Comparison of ENCODE assay signal across 8 mouse cellular contexts in genomic region chr13:97234785-97235417, GRCm38 (mm10). TPM values are rescaled to one million over a fixed set of nuclear protein-coding genes. Genes with fewer than 3 reads are reported as not detected.
DNase-seq lines count a peak whose midpoint lies in the region; ATAC-seq and TF ChIP-seq lines count a peak whose summit lies in the region.

No protein-coding gene starts in this region.

- H3K4me3 ChIP-seq in embryonic facial prominence, embryonic 11.5 days (ENCODE audit: low read depth, low read length): peak overlapping the region; percentile 13; the same call in 1 of the 2 replicates
- 0 out of 2 replicates have a peak overlapping the region, but pooled peaks have one; percentile 3 for H3K4me3 ChIP-seq in kidney, adult 2 months (ENCODE audit: insufficient read depth, low read depth, low read length)
- peak overlapping the region; percentile 32 for H3K4me3 ChIP-seq in limb, embryonic 12.5 days (replicated peaks)
- peak overlapping the region; percentile 31 for H3K4me3 ChIP-seq in midbrain, embryonic 14.5 days (replicated peaks; ENCODE audit: low read depth, low read length)
- no peak overlapping the region for H3K4me3 ChIP-seq in small intestine, adult 2 months (ENCODE audit: low read depth, low read length)

- no peak overlapping the region for H3K27ac ChIP-seq in embryonic facial prominence, embryonic 11.5 days (replicated peaks; ENCODE audit: low read depth, low read length)
- H3K27ac ChIP-seq in kidney, adult 2 months (ENCODE audit: insufficient read depth, low read depth, low read length): no peak overlapping the region
- H3K27ac ChIP-seq in limb, embryonic 12.5 days: no peak overlapping the region
- no peak overlapping the region for H3K27ac ChIP-seq in midbrain, embryonic 14.5 days (replicated peaks; ENCODE audit: low read depth, low read length)
- H3K27ac ChIP-seq in small intestine, adult 2 months (ENCODE audit: insufficient read depth, low read depth, low read length): no peak overlapping the region

- no peaks in the 10 kb centered on the region for H3K9me3 ChIP-seq in embryonic facial prominence, embryonic 11.5 days (replicated peaks; ENCODE audit: control insufficient read depth, low read length)
- 0 out of 2 replicates have a peak, but pooled peaks cover 4% of the 10 kb centered on the region for H3K9me3 ChIP-seq in limb, embryonic 12.5 days
- no peaks in the 10 kb centered on the region for H3K9me3 ChIP-seq in midbrain, embryonic 14.5 days (ENCODE audit: control insufficient read depth, low read length)

- H3K9ac ChIP-seq in embryonic facial prominence, embryonic 11.5 days (replicated peaks; ENCODE audit: low read length): peak overlapping the region; percentile 39; the same call in 1 of the 2 replicates
- H3K9ac ChIP-seq in limb, embryonic 12.5 days (replicated peaks): no peak overlapping the region; the same call in 1 of the 2 replicates
- H3K9ac ChIP-seq in midbrain, embryonic 14.5 days (replicated peaks; ENCODE audit: low read length): peak overlapping the region; percentile 45; the same call in 1 of the 2 replicates

- peak; percentile 81 for TF ChIP-seq CTCF in kidney, adult 2 months (conservative IDR thresholded peaks at IDR 0.05; ENCODE audit: insufficient read depth, insufficient read length, low read depth, low read length)
- peak; percentile 82; the same call in 1 of the 2 replicates for TF ChIP-seq CTCF in small intestine, adult 2 months (IDR thresholded peaks at IDR 0.05; ENCODE audit: extremely low read depth, insufficient read length, insufficient replicate concordance, low read depth, low read length)

- H3K4me2 ChIP-seq in embryonic facial prominence, embryonic 11.5 days (ENCODE audit: low read depth, low read length): peak overlapping the region; percentile 36
- peak overlapping the region; percentile 53 for H3K4me2 ChIP-seq in limb, embryonic 12.5 days
- peak overlapping the region; percentile 63 for H3K4me2 ChIP-seq in midbrain, embryonic 14.5 days (ENCODE audit: low read length)

- DNase-seq in adrenal gland, postnatal 14 days: peak; percentile 87
- peak; percentile 94 for DNase-seq in embryonic facial prominence, embryonic 11.5 days (ENCODE audit: low spot score)
- peak; percentile 86 for DNase-seq in heart, adult 8-10 months (ENCODE audit: low spot score)
- DNase-seq in kidney, adult 2 months: peak; percentile 84
- peak; percentile 96 for DNase-seq in midbrain, embryonic 14.5 days

- WGBS in embryonic facial prominence, embryonic 11.5 days: 15% methylated on average over 17 of the region's 17 CpGs
- 17% methylated on average over 17 of the region's 17 CpGs for WGBS in kidney, adult 2 months
- 14% methylated on average over 17 of the region's 17 CpGs for WGBS in limb, embryonic 12.5 days
- 17% methylated on average over 17 of the region's 17 CpGs for WGBS in midbrain, embryonic 14.5 days
- WGBS in small intestine, adult 2 months: 16% methylated on average over 17 of the region's 17 CpGs

- no peak for TF ChIP-seq POLR2A in kidney, adult 2 months (IDR thresholded peaks at IDR 0.05; ENCODE audit: low read depth, low read length)
- TF ChIP-seq POLR2A in small intestine, adult 2 months (IDR thresholded peaks at IDR 0.05; ENCODE audit: low read depth, low read length): no peak

- H3K36me3 ChIP-seq in embryonic facial prominence, embryonic 11.5 days (replicated peaks; ENCODE audit: control insufficient read depth, insufficient read depth, low read depth, low read length): no peaks in the 10 kb centered on the region
- no peaks in the 10 kb centered on the region for H3K36me3 ChIP-seq in kidney, adult 2 months (ENCODE audit: control insufficient read depth, insufficient read depth, low read length)
- no peaks in the 10 kb centered on the region for H3K36me3 ChIP-seq in limb, embryonic 12.5 days
- no peaks in the 10 kb centered on the region for H3K36me3 ChIP-seq in midbrain, embryonic 14.5 days (ENCODE audit: control insufficient read depth, insufficient read depth, low read length)
- no peaks in the 10 kb centered on the region for H3K36me3 ChIP-seq in small intestine, adult 2 months (ENCODE audit: control insufficient read depth, insufficient read depth, low read length)

- H3K27me3 ChIP-seq in embryonic facial prominence, embryonic 11.5 days (ENCODE audit: control insufficient read depth, insufficient read depth, low read length): no peaks in the 10 kb centered on the region
- no peaks in the 10 kb centered on the region for H3K27me3 ChIP-seq in kidney, adult 2 months (replicated peaks; ENCODE audit: control insufficient read depth, insufficient read depth, low read length)
- H3K27me3 ChIP-seq in limb, embryonic 12.5 days: no peaks in the 10 kb centered on the region
- H3K27me3 ChIP-seq in midbrain, embryonic 14.5 days (ENCODE audit: control insufficient read depth, insufficient read depth, low read length): no peaks in the 10 kb centered on the region
- H3K27me3 ChIP-seq in small intestine, adult 2 months (ENCODE audit: control insufficient read depth, insufficient read depth, low read length): no peaks in the 10 kb centered on the region

- 0 out of 2 replicates have a peak, but pooled peaks have one; percentile 24 for ATAC-seq in embryonic facial prominence, embryonic 11.5 days (replicated peaks; ENCODE audit: insufficient number of reproducible peaks, low FRiP score, low TSS enrichment, low read depth)
- ATAC-seq in limb, embryonic 12.5 days (ENCODE audit: insufficient number of reproducible peaks, insufficient read depth, low FRiP score, low TSS enrichment, low read depth): 0 out of 2 replicates have a peak, but pooled peaks have one; percentile 56
- ATAC-seq in midbrain, embryonic 14.5 days (ENCODE audit: low FRiP score, low TSS enrichment): peak; percentile 73
- no peak; the same call in 1 of the 2 replicates for ATAC-seq in erythroblast, adult 5-6 weeks (replicated peaks; ENCODE audit: low FRiP score, poor library complexity, severe bottlenecking)

- H3K4me1 ChIP-seq in embryonic facial prominence, embryonic 11.5 days (ENCODE audit: control insufficient read depth, insufficient read depth, low read length): no peaks in the 10 kb centered on the region
- no peaks in the 10 kb centered on the region for H3K4me1 ChIP-seq in kidney, adult 2 months (ENCODE audit: control insufficient read depth, insufficient read depth, low read length)
- H3K4me1 ChIP-seq in limb, embryonic 12.5 days (replicated peaks): peaks cover 39% of the 10 kb centered on the region
- H3K4me1 ChIP-seq in midbrain, embryonic 14.5 days (ENCODE audit: control insufficient read depth, insufficient read depth, low read length): peaks cover 9% of the 10 kb centered on the region; the same call in 1 of the 2 replicates
- peaks cover 13% of the 10 kb centered on the region for H3K4me1 ChIP-seq in small intestine, adult 2 months (ENCODE audit: control insufficient read depth, insufficient read depth, insufficient read length, low read length)

RNA-seq across cellular contexts. Expression of gene Enc1, which starts 6.0 kb away (rescaled TPM):
- 15.0 and 19.0 TPM in 2 replicates for total RNA-seq in adrenal gland, postnatal 14 days (2021)
- polyA plus RNA-seq in embryonic facial prominence, embryonic 11.5 days (2014; fragmentation: Nextera tagmentation; extraction: Ambion mirVana): 8.3 and 10.5 TPM in 2 replicates
- total RNA-seq in heart, adult 8-10 months (2022): 1 to 10 TPM; 3.6 to 7.0 (median 4.7) TPM
- polyA plus RNA-seq in kidney, adult 2 months (2012; rRNA removed): 2.7 and 3.6 TPM in 2 replicates
- 5.8 and 6.8 TPM in 2 replicates for polyA plus RNA-seq in limb, embryonic 12.5 days (2016; fragmentation: Nextera tagmentation; extraction: Ambion mirVana)
- 94.2 and 99.0 TPM in 2 replicates for polyA plus RNA-seq in midbrain, embryonic 14.5 days (2014; fragmentation: Nextera tagmentation; extraction: Ambion mirVana)
- 3.4 and 4.6 TPM in 2 replicates for polyA plus RNA-seq in small intestine, adult 2 months (2012; rRNA removed)
- total RNA-seq in erythroblast, adult 5-6 weeks (2015; ENCODE audit: low replicate concordance): 0.21 TPM in 1 of 2 replicates, not detected in the other
- 0.17 and 0.56 TPM in 2 replicates for total RNA-seq in erythroblast, adult 5-6 weeks (2017; ENCODE audit: low replicate concordance)

RNA-seq across cellular contexts. Expression of gene Hexb, which starts 36.7 kb away (rescaled TPM):
- 24.6 and 25.6 TPM in 2 replicates for total RNA-seq in adrenal gland, postnatal 14 days (2021)
- 25.9 and 28.3 TPM in 2 replicates for polyA plus RNA-seq in embryonic facial prominence, embryonic 11.5 days (2014; fragmentation: Nextera tagmentation; extraction: Ambion mirVana)
- 10 to 100 TPM; 20.9 to 25.2 (median 22.4) TPM for total RNA-seq in heart, adult 8-10 months (2022)
- 149 and 205 TPM in 2 replicates for polyA plus RNA-seq in kidney, adult 2 months (2012; rRNA removed)
- 26.5 and 28.4 TPM in 2 replicates for polyA plus RNA-seq in limb, embryonic 12.5 days (2016; fragmentation: Nextera tagmentation; extraction: Ambion mirVana)
- polyA plus RNA-seq in midbrain, embryonic 14.5 days (2014; fragmentation: Nextera tagmentation; extraction: Ambion mirVana): 32.4 and 38.7 TPM in 2 replicates
- polyA plus RNA-seq in small intestine, adult 2 months (2012; rRNA removed): 82.6 and 294 TPM in 2 replicates
- 43.3 and 54.6 TPM in 2 replicates for total RNA-seq in erythroblast, adult 5-6 weeks (2015; ENCODE audit: low replicate concordance)
- total RNA-seq in erythroblast, adult 5-6 weeks (2017; ENCODE audit: low replicate concordance): 18.8 and 34.1 TPM in 2 replicates
